Comparison of ENCODE assay signal across 14 mouse cellular contexts in genomic region chr12:81244954-81245353, GRCm38 (mm10).
DNase-seq lines count a peak whose midpoint lies in the region; ATAC-seq and TF ChIP-seq lines count a peak whose summit lies in the region.
"Had no signal": no experiment of that assay in that cellular context is flagged by ENCODE, and none has a peak within 500 bp of the region (broad histone marks: within the 10 kb centered on the region; RNA-seq: fewer than 3 reads in every experiment).

No protein-coding gene starts in this region.

- peak; percentile 92 for ATAC-seq in frontal cortex, adult (ENCODE audit: low TSS enrichment)
- no peak for ATAC-seq in limb, embryonic 15.5 days (ENCODE audit: insufficient number of reproducible peaks, low FRiP score, low TSS enrichment, low read depth)
- ATAC-seq: intestine, embryonic 16.5 days had no signal

- intact Hi-C loops in gastrocnemius, postnatal 14 days (cut with DNase I; ENCODE audit: low total_unique reads): no loop called here

- H3K4me1 ChIP-seq in limb, embryonic 15.5 days: 0 out of 2 replicates have a peak, but pooled peaks cover 2% of the 10 kb centered on the region
- H3K4me1 ChIP-seq in limb, embryonic 10.5 days: no peaks in the 10 kb centered on the region
- peaks cover 11% of the 10 kb centered on the region for H3K4me1 ChIP-seq in olfactory bulb, adult 2 months (ENCODE audit: control insufficient read depth, insufficient read depth, low read length)
- H3K4me1 ChIP-seq: liver, embryonic 13.5 days had no signal

- WGBS in limb, embryonic 15.5 days: 67% methylated on average over 7 of the region's 7 CpGs
- WGBS in limb, embryonic 10.5 days: 88% methylated on average over 7 of the region's 7 CpGs
- WGBS in olfactory bulb, adult 2 months: 23% methylated on average over 7 of the region's 7 CpGs

- H3K27me3 ChIP-seq in limb, embryonic 15.5 days: no peaks in the 10 kb centered on the region
- H3K27me3 ChIP-seq in limb, embryonic 10.5 days (ENCODE audit: low read depth, poor library complexity, severe bottlenecking): no peaks in the 10 kb centered on the region
- H3K27me3 ChIP-seq: liver, embryonic 13.5 days had no signal

- H3K36me3 ChIP-seq in limb, embryonic 15.5 days: no peaks in the 10 kb centered on the region
- no peaks in the 10 kb centered on the region for H3K36me3 ChIP-seq in limb, embryonic 10.5 days
- H3K36me3 ChIP-seq: liver, embryonic 13.5 days had no signal

- H3K9ac ChIP-seq in limb, embryonic 15.5 days: no peak overlapping the region
- H3K9ac ChIP-seq: liver, embryonic 13.5 days had no signal

- no peak for TF ChIP-seq CTCF in olfactory bulb, adult 2 months (IDR thresholded peaks at IDR 0.05; ENCODE audit: insufficient read depth, low read depth, low read length)

- DNase-seq in frontal cortex, postnatal 14 days (ENCODE audit: low spot score in 2 of 2): no peak
- DNase-seq in limb, embryonic 10.5 days (ENCODE audit: low spot score): no peak
- DNase-seq in gastrocnemius, postnatal 14 days: peak; percentile 60
- DNase-seq in cerebellum, postnatal 14 days: no peak
- no peak for DNase-seq in ovary, postnatal 14 days (ENCODE audit: low spot score)
- DNase-seq: adrenal gland, postnatal 10 days; kidney, postnatal 36 days; liver, embryonic 13.5 days; spleen, adult 18-20 months had no signal

- H3K27ac ChIP-seq in limb, embryonic 15.5 days: 0 out of 2 replicates have a peak overlapping the region, but pooled peaks have one; percentile 28
- no peak overlapping the region for H3K27ac ChIP-seq in limb, embryonic 10.5 days
- H3K27ac ChIP-seq in olfactory bulb, adult 2 months (ENCODE audit: insufficient read depth, low read depth, low read length): peak overlapping the region; percentile 82; the same call in 1 of the 2 replicates
- H3K27ac ChIP-seq: liver, embryonic 13.5 days had no signal

- no peak for TF ChIP-seq POLR2A in olfactory bulb, adult 2 months (IDR thresholded peaks at IDR 0.05; ENCODE audit: insufficient read depth, low read depth, low read length)

- no peaks in the 10 kb centered on the region for H3K9me3 ChIP-seq in limb, embryonic 15.5 days
- H3K9me3 ChIP-seq in limb, embryonic 10.5 days (replicated peaks): no peaks in the 10 kb centered on the region
- H3K9me3 ChIP-seq: liver, embryonic 13.5 days had no signal

- no peak overlapping the region for H3K4me3 ChIP-seq in limb, embryonic 15.5 days
- no peak overlapping the region for H3K4me3 ChIP-seq in limb, embryonic 10.5 days
- no peak overlapping the region for H3K4me3 ChIP-seq in olfactory bulb, adult 2 months (ENCODE audit: insufficient read depth, low read depth, low read length)
- H3K4me3 ChIP-seq: left cerebral cortex, adult 2 months; liver, embryonic 13.5 days had no signal

- H3K4me2 ChIP-seq in limb, embryonic 15.5 days: no peak overlapping the region
- H3K4me2 ChIP-seq: liver, embryonic 13.5 days had no signal
